Mouse (Mus musculus) MEL (cell line): Measurements from ENCODE around the gene Fmod. TPM values are rescaled to one million over a fixed set of nuclear protein-coding genes. Genes with fewer than 3 reads are reported as not detected.

Experiments
- DNase-seq: peaks from one replicate; pipeline ENCODE4 v3.0.0; 2011; ENCODE audit warnings: low read depth, low spot score
- H3K27ac ChIP-seq: 2 replicates; pipeline ENCODE4 v1.5.1; 2012; ENCODE audit warnings: low read depth, mild to moderate bottlenecking, control low read depth, low read length, moderate library complexity; ENCODE audit not compliant: control insufficient read depth
- H3K27me3 ChIP-seq, 2 experiments: fragments of 150-350 bp in 1 of 2; sonication (generic) in 1 of 2; 2 replicates each; pipeline ENCODE4 v1.6.1; 2012; ENCODE audit warnings: low read length in 2 of 2, mild to moderate bottlenecking in 2 of 2, improper control_type of control experiment in 1 of 2, moderate library complexity in 1 of 2; ENCODE audit not compliant: insufficient read depth in 2 of 2, control insufficient read depth in 1 of 2
- H3K36me3 ChIP-seq, 2 experiments: 2 replicates each; pipeline ENCODE4 v1.6.1; 2012 to 2014; ENCODE audit warnings: low read length in 2 of 2, improper control_type of control experiment in 1 of 2, inconsistent platforms in 1 of 2, mild to moderate bottlenecking in 1 of 2; ENCODE audit not compliant: insufficient read depth in 2 of 2, control insufficient read depth in 1 of 2
- H3K4me1 ChIP-seq, 2 experiments: fragments of 150-350 bp in 1 of 2; sonication (generic) in 1 of 2; 2 replicates each; pipeline ENCODE4 v1.6.1; 2012; ENCODE audit warnings: low read length in 2 of 2, improper control_type of control experiment in 1 of 2, mild to moderate bottlenecking in 1 of 2; ENCODE audit not compliant: insufficient read depth in 2 of 2, control insufficient read depth in 1 of 2
- H3K4me3 ChIP-seq, 2 experiments: fragments of 150-350 bp in 1 of 2; sonication (generic) in 1 of 2; 2 replicates each; pipeline ENCODE4 v1.5.1; 2012; ENCODE audit warnings: low read depth in 2 of 2, low read length in 2 of 2, mild to moderate bottlenecking in 2 of 2, moderate library complexity in 2 of 2, control low read depth in 1 of 2, improper control_type of control experiment in 1 of 2; ENCODE audit not compliant: control insufficient read depth in 1 of 2, insufficient read depth in 1 of 2
- H3K79me2 ChIP-seq: 2 replicates; pipeline ENCODE4 v1.6.1; 2012; ENCODE audit warnings: mild to moderate bottlenecking, low read length, moderate library complexity; ENCODE audit not compliant: control insufficient read depth, poor library complexity, insufficient read depth
- H3K9ac ChIP-seq: 2 replicates; pipeline ENCODE4 v1.6.1; 2012; ENCODE audit warnings: low read depth, mild to moderate bottlenecking, control low read depth, low read length, moderate library complexity; ENCODE audit not compliant: control insufficient read depth, poor library complexity, severe bottlenecking
- H3K9me3 ChIP-seq: fragments of 150-350 bp; sonication (generic); replicated peaks from 2 replicates; pipeline ENCODE4 v1.6.1; 2012; ENCODE audit warnings: mild to moderate bottlenecking, low read length, improper control_type of control experiment, moderate library complexity; ENCODE audit not compliant: insufficient read depth
- CHD1 ChIP-seq: IDR thresholded peaks from 2 replicates; pipeline ENCODE4 v1.6.1; 2012; ENCODE audit warnings: low read depth, mild to moderate bottlenecking, inconsistent platforms, low read length, improper control_type of control experiment
- CHD2 ChIP-seq: IDR thresholded peaks from 2 replicates; pipeline ENCODE4 v1.6.1; 2011; ENCODE audit warnings: low read length, improper control_type of control experiment
- CTCF ChIP-seq, 3 experiments: IDR thresholded peaks in 2 of 3; conservative IDR thresholded peaks in 1 of 3; 2 replicates each; pipeline ENCODE4 v1.5.1; 2011 to 2012; ENCODE audit warnings: low read length in 3 of 3, low read depth in 2 of 3, mild to moderate bottlenecking in 2 of 3, improper control_type of control experiment in 1 of 3, inconsistent platforms in 1 of 3, mixed read lengths in 1 of 3, moderate library complexity in 1 of 3; ENCODE audit not compliant: control insufficient read depth in 1 of 3, insufficient read depth in 1 of 3, poor library complexity in 1 of 3, severe bottlenecking in 1 of 3
- GATA1 ChIP-seq: IDR thresholded peaks from 2 replicates; pipeline ENCODE4 v1.6.1; 2011; ENCODE audit warnings: low read depth, low read length, improper control_type of control experiment
- HCFC1 ChIP-seq: IDR thresholded peaks from 2 replicates; pipeline ENCODE4 v1.6.1; 2012; ENCODE audit warnings: low read depth, mild to moderate bottlenecking, inconsistent platforms, low read length, improper control_type of control experiment, moderate library complexity
- JUND ChIP-seq: IDR thresholded peaks from 2 replicates; pipeline ENCODE4 v1.6.1; 2011; ENCODE audit warnings: low read depth, mild to moderate bottlenecking, improper control_type of control experiment, low read length
- MAX ChIP-seq: IDR thresholded peaks from 2 replicates; pipeline ENCODE4 v1.6.1; 2011; ENCODE audit warnings: low read length, improper control_type of control experiment
- MAZ ChIP-seq: IDR thresholded peaks from 2 replicates; pipeline ENCODE4 v1.6.1; 2012; ENCODE audit warnings: low read depth, mild to moderate bottlenecking, inconsistent platforms, low read length, improper control_type of control experiment
- MEF2A ChIP-seq: IDR thresholded peaks from 2 replicates; pipeline ENCODE4 v1.6.1; 2014; ENCODE audit warnings: low read depth, mild to moderate bottlenecking, inconsistent platforms, low read length, improper control_type of control experiment; ENCODE audit not compliant: poor library complexity, insufficient replicate concordance, severe bottlenecking; ENCODE audit errors: extremely low read depth
- MYC ChIP-seq: IDR thresholded peaks from 2 replicates; pipeline ENCODE4 v1.6.1; 2011; ENCODE audit warnings: low read depth, mild to moderate bottlenecking, low read length, improper control_type of control experiment, moderate library complexity
- NRF1 ChIP-seq: IDR thresholded peaks from 2 replicates; pipeline ENCODE4 v1.6.1; 2014; ENCODE audit warnings: low read depth, mild to moderate bottlenecking, inconsistent platforms, low read length, improper control_type of control experiment, moderate library complexity; ENCODE audit not compliant: poor library complexity, insufficient read depth, severe bottlenecking
- POLR2AphosphoS5 ChIP-seq: IDR thresholded peaks from 2 replicates; pipeline ENCODE4 v1.6.1; 2012; ENCODE audit warnings: low read depth, borderline replicate concordance, mild to moderate bottlenecking, inconsistent platforms, low read length, moderate library complexity, mixed read lengths
- RAD21 ChIP-seq: IDR thresholded peaks from 2 replicates; pipeline ENCODE4 v1.6.1; 2011; ENCODE audit warnings: mild to moderate bottlenecking, low read depth, low read length, improper control_type of control experiment
- SMC3 ChIP-seq: IDR thresholded peaks from 2 replicates; pipeline ENCODE4 v1.6.1; 2011; ENCODE audit warnings: low read depth, low read length, improper control_type of control experiment
- TAL1 ChIP-seq: IDR thresholded peaks from 2 replicates; pipeline ENCODE4 v1.6.1; 2012; ENCODE audit warnings: mild to moderate bottlenecking, inconsistent platforms, low read length, moderate library complexity, mixed read lengths
- TCF12 ChIP-seq: IDR thresholded peaks from 2 replicates; pipeline ENCODE4 v1.6.1; 2014; ENCODE audit warnings: low read depth, mild to moderate bottlenecking, inconsistent platforms, low read length, improper control_type of control experiment, moderate library complexity
- UBTF ChIP-seq: IDR thresholded peaks from 2 replicates; pipeline ENCODE4 v1.6.1; 2012; ENCODE audit warnings: low read depth, mild to moderate bottlenecking, inconsistent platforms, low read length, improper control_type of control experiment, moderate library complexity, borderline replicate concordance; ENCODE audit not compliant: insufficient read depth
- ZC3H11A ChIP-seq: IDR thresholded peaks from 2 replicates; pipeline ENCODE4 v1.6.1; 2012; ENCODE audit warnings: low read depth, mild to moderate bottlenecking, inconsistent platforms, low read length, improper control_type of control experiment
- ZKSCAN1 ChIP-seq: IDR thresholded peaks from 2 replicates; pipeline ENCODE4 v1.6.1; 2012; ENCODE audit warnings: low read depth, mild to moderate bottlenecking, inconsistent platforms, low read length, improper control_type of control experiment, moderate library complexity
- polyA plus RNA-seq, 2 experiments: library from polyadenylated mRNA; stranded (reverse) in 1 of 2; unstranded in 1 of 2; fragments of >175 nt in 1 of 2; fragments of >200 nt in 1 of 2; gene quantifications; 2 replicates each; pipeline versions ENCODE4 v1.2.1 to v1.2.4; 2012; ENCODE audit warnings: low replicate concordance in 2 of 2, low read depth in 1 of 2; ENCODE audit not compliant: insufficient read length in 2 of 2, insufficient read depth in 1 of 2, missing spikeins in 1 of 2
- total RNA-seq: library from RNA; depleted of rRNA; stranded (reverse); fragments of 300-350 nt; gene quantifications from 2 replicates; pipeline ENCODE4 v1.2.3, GENCODE M21; 2012

The Fmod gene
- total and polyA plus RNA-seq, 3 experiments: not detected

DNA sequence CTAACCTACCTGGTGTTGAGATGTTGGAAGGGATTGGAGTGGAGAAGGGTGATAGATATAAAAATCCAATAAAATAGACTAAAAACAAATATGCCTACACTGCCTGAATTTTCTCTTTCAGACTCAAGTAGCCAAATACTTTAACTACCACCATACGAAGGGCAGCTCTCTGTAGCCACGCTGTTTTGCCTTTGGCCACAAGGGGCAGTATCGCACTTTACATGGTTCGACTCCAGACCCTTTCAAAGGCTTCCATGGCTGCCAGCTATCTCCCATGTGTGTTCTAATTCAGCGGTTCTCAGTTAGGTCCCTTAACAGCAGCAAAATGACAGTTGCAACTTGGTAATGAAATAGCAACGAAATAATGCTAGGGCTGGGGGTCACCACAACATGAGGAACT, 16.2 kb downstream of the Fmod start:
- H3K79me2 ChIP-seq: no peaks in the 10 kb centered on the region
- peaks cover 5 to 9% of the 10 kb centered on the region in 2 experiments for H3K4me1 ChIP-seq
- 0 out of 2 replicates have a peak, but pooled peaks have one; percentile 21 for TF ChIP-seq MAX
- no peak for TF ChIP-seq CHD2
- TF ChIP-seq MYC: peak; percentile 61; the same call in 1 of the 2 replicates
- TF ChIP-seq MEF2A: no peak
- no peak for TF ChIP-seq HCFC1
- TF ChIP-seq TCF12: no peak
- TF ChIP-seq ZC3H11A: peak; percentile 96
- no peak for TF ChIP-seq GATA1
- peak; percentile 91 for TF ChIP-seq SMC3
- no peak for TF ChIP-seq CHD1
- no peak for TF ChIP-seq ZKSCAN1
- peak; percentile 96 for TF ChIP-seq RAD21
- TF ChIP-seq TAL1: no peak
- TF ChIP-seq CTCF (IDR thresholded peaks at IDR 0.05 in 2 of 3, conservative IDR thresholded peaks at IDR 0.05 in 1 of 3; ENCODE audit: control insufficient read depth in 1 of 3, insufficient read depth in 1 of 3, low read depth in 2 of 3, low read length in 3 of 3, poor library complexity in 1 of 3, severe bottlenecking in 1 of 3): peak; percentile 83 to 98 (median 97)
- TF ChIP-seq MAZ: no peak
- no peak for TF ChIP-seq UBTF
- no peak for TF ChIP-seq NRF1
- H3K27me3 ChIP-seq: peaks cover 0 to 5% of the 10 kb centered on the region in 2 experiments; a peak in 2 of 4 replicates
- no peak overlapping the region for H3K27ac ChIP-seq
- peaks cover 0 to 3% of the 10 kb centered on the region in 2 experiments; a peak in 2 of 4 replicates for H3K36me3 ChIP-seq
- no peak overlapping the region for H3K9ac ChIP-seq
- H3K4me3 ChIP-seq: no peak overlapping the region
- no peaks in the 10 kb centered on the region for H3K9me3 ChIP-seq
- peak; percentile 84 for DNase-seq

DNA sequence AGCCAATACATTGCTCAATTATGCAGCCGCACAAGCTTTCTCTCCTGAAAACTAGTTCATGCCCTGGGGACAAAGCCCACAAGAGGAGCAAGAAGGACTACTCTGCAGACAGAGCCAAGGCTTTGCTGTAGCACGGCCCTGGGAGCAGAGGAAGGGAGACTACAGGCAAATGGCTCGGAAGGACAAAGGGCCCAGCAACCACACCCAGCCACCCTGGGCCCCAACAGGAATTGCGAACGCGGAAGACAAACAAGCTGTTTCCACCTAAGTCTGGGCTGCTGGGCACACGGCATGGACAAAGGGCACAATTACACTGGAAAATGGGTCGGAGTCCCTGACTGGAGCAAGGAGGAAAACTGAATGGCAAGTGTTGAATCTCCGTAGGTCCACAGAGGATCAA, 18.0 kb downstream of the Fmod start:
- no peak for DNase-seq
- Histone ChIP-seq H3K36me3 (peaks cover 0 to 3% of the 10 kb centered on the region in 2 experiments; a peak in 2 of 4 replicates), H3K4me3 (no peak overlapping the region), H3K4me1 (peaks cover 9% of the 10 kb centered on the region in 2 experiments), H3K9me3 (no peaks in the 10 kb centered on the region), H3K27me3 (peaks cover 0 to 5% of the 10 kb centered on the region in 2 experiments; a peak in 2 of 4 replicates), H3K9ac (no peak overlapping the region), H3K79me2 (no peaks in the 10 kb centered on the region), H3K27ac (no peak overlapping the region)
- TF ChIP-seq POLR2AphosphoS5: no peak
- TF ChIP-seq HCFC1: no peak
- TF ChIP-seq JUND: no peak
- no peak for TF ChIP-seq MAZ
- TF ChIP-seq ZC3H11A: no peak
- TF ChIP-seq, all 39 proteins: peak for 0
